Mouse (Mus musculus): Measurements from ENCODE around the gene Utp15.

Gene Utp15

GRCm38 (mm10) chr13:98262636-98263457 is at the start of gene Utp15, which contains the start of gene Ankra2:
Gene Utp15 (minus strand): TSS chr13:98263041.
Gene Ankra2 (plus strand): TSS chr13:98263074.
- CTCF ChIA-PET: no interaction called here

- CTCF ChIA-PET: no interaction called here
Observed at GRCm38 (mm10) chr13:98311597-98311996, 48.8 kb upstream of the Utp15 start.

GRCm38 (mm10) chr13:98308724-98309123 is 45.9 kb upstream of the Utp15 start:
- CTCF ChIA-PET: no interaction called here

GRCm38 (mm10) chr13:98308004-98308403 is 45.2 kb upstream of the Utp15 start:
- CTCF ChIA-PET: interaction anchor here (0.6 kb wide), 1 partner anchor 80 kb away, joined by 3 read pairs; no protein-coding TSS in a partner anchor

GRCm38 (mm10) chr13:98306852-98307475 is 44.1 kb upstream of the Utp15 start:
- CTCF ChIA-PET: no interaction called here

GRCm38 (mm10) chr13:98306393-98306792 is 43.6 kb upstream of the Utp15 start:
- CTCF ChIA-PET: no interaction called here

GRCm38 (mm10) chr13:98305257-98305656 is 42.4 kb upstream of the Utp15 start:
- CTCF ChIA-PET: no interaction called here

GRCm38 (mm10) chr13:98298833-98299758 is 36.3 kb upstream of the Utp15 start:
- CTCF ChIA-PET: interaction anchor here (0.6 kb wide), 2 partner anchors 52 to 1199 kb away, joined by 3 to 4 read pairs; no protein-coding TSS in a partner anchor

GRCm38 (mm10) chr13:98297883-98298482 is 35.1 kb upstream of the Utp15 start:
- CTCF ChIA-PET: no interaction called here

- CTCF ChIA-PET: no interaction called here
Observed at GRCm38 (mm10) chr13:98296072-98296471, 33.2 kb upstream of the Utp15 start.

- CTCF ChIA-PET: interaction anchor here (1.0 kb wide), 1 partner anchor 12 kb away, joined by 3 read pairs; no protein-coding TSS in a partner anchor
Observed at GRCm38 (mm10) chr13:98291712-98292111, 28.9 kb upstream of the Utp15 start.

GRCm38 (mm10) chr13:98290719-98291118 is 27.9 kb upstream of the Utp15 start:
- CTCF ChIA-PET: no interaction called here

GRCm38 (mm10) chr13:98280990-98281650 is 18.3 kb upstream of the Utp15 start:
- CTCF ChIA-PET: no interaction called here

GRCm38 (mm10) chr13:98279686-98280085 is 16.8 kb upstream of the Utp15 start, which contains the start of gene Gm21976:
Gene Gm21976 (plus strand): TSS chr13:98279887.
- CTCF ChIA-PET: no interaction called here

- CTCF ChIA-PET: interaction anchor here (0.8 kb wide), 1 partner anchor 14 kb away, joined by 20 read pairs; no protein-coding TSS in a partner anchor
Observed at GRCm38 (mm10) chr13:98277501-98277900, 14.7 kb upstream of the Utp15 start.

- CTCF ChIA-PET: no interaction called here
Observed at GRCm38 (mm10) chr13:98276253-98276652, 13.4 kb upstream of the Utp15 start.

GRCm38 (mm10) chr13:98275646-98276045 is 12.8 kb upstream of the Utp15 start:
- CTCF ChIA-PET: no interaction called here

- CTCF ChIA-PET: no interaction called here
Observed at GRCm38 (mm10) chr13:98274023-98274422, 11.2 kb upstream of the Utp15 start.

- CTCF ChIA-PET: interaction anchor here (0.6 to 1.0 kb wide), 2 partner anchors 9 to 13 kb away, joined by 4 to 20 read pairs; no protein-coding TSS in a partner anchor
Observed at GRCm38 (mm10) chr13:98264111-98264510, 1.3 kb upstream of the Utp15 start.

- CTCF ChIA-PET: interaction anchor here (0.6 kb wide), 1 partner anchor 14 kb away, joined by 20 read pairs; no protein-coding TSS in a partner anchor
Observed at GRCm38 (mm10) chr13:98263458-98263987, 682 bp upstream of the Utp15 start.
